ENCODE assay signal across 26 mouse cellular contexts in genomic region chr19:21918113-21918512, GRCm38 (mm10).
A peak's percentile ranks its signal among the peaks of the same experiment; 100 is the strongest.
DNase-seq lines count a peak whose midpoint lies in the region; ATAC-seq and TF ChIP-seq lines count a peak whose summit lies in the region.
"Had no signal": no experiment of that assay in that cellular context is flagged by ENCODE, and none has a peak within 500 bp of the region (broad histone marks: within the 10 kb centered on the region; RNA-seq: fewer than 3 reads in every experiment).

No protein-coding gene starts in this region.

- no peak overlapping the region for H3K4me2 ChIP-seq in forebrain, postnatal 0 days (ENCODE audit: low read depth)
- no peak overlapping the region for H3K4me2 ChIP-seq in heart, embryonic 15.5 days
- H3K4me2 ChIP-seq: embryonic facial prominence, embryonic 15.5 days; forebrain, embryonic 15.5 days; liver, embryonic 13.5 days; midbrain, embryonic 13.5 days; neural tube, embryonic 13.5 days had no signal

- H3K27ac ChIP-seq in forebrain, postnatal 0 days (ENCODE audit: low read depth, low read length), result no peak overlapping the region
- no peak overlapping the region for H3K27ac ChIP-seq in forebrain, embryonic 10.5 days
- H3K27ac ChIP-seq in heart, embryonic 15.5 days, result 0 out of 2 replicates have a peak overlapping the region, but pooled peaks have one; percentile 28
- H3K27ac ChIP-seq in left cerebral cortex, adult 2 months, result no peak overlapping the region
- H3K27ac ChIP-seq: embryonic facial prominence, embryonic 15.5 days; forebrain, embryonic 15.5 days; heart, embryonic 10.5 days; hindbrain, embryonic 10.5 days; liver, embryonic 13.5 days; midbrain, embryonic 13.5 days; neural tube, embryonic 13.5 days had no signal

- no peak overlapping the region for H3K9ac ChIP-seq in forebrain, postnatal 0 days
- H3K9ac ChIP-seq in heart, embryonic 15.5 days, result no peak overlapping the region
- H3K9ac ChIP-seq: embryonic facial prominence, embryonic 15.5 days; forebrain, embryonic 15.5 days; liver, embryonic 13.5 days; midbrain, embryonic 13.5 days; neural tube, embryonic 13.5 days had no signal

- H3K36me3 ChIP-seq in forebrain, postnatal 0 days (ENCODE audit: insufficient read depth), result no peaks in the 10 kb centered on the region
- no peaks in the 10 kb centered on the region for H3K36me3 ChIP-seq in forebrain, embryonic 10.5 days (replicated peaks)
- no peaks in the 10 kb centered on the region for H3K36me3 ChIP-seq in heart, embryonic 15.5 days
- H3K36me3 ChIP-seq: embryonic facial prominence, embryonic 15.5 days; forebrain, embryonic 15.5 days; G1E; heart, embryonic 10.5 days; hindbrain, embryonic 10.5 days; liver, embryonic 13.5 days; midbrain, embryonic 13.5 days; neural tube, embryonic 13.5 days had no signal

- 0 out of 2 replicates have a peak, but pooled peaks have one; percentile 29 for TF ChIP-seq CTCF in forebrain, postnatal 0 days (IDR thresholded peaks at IDR 0.05; ENCODE audit: low read depth)
- TF ChIP-seq CTCF in left cerebral cortex, adult 2 months (IDR thresholded peaks at IDR 0.05), result peak; percentile 28

- no peak for ATAC-seq in forebrain, postnatal 0 days
- ATAC-seq in heart, embryonic 15.5 days (replicated peaks; ENCODE audit: insufficient number of reproducible peaks, insufficient read depth, low FRiP score, low read depth), result no peak
- ATAC-seq: forebrain, embryonic 15.5 days; inflammation-experienced regulatory T-cells, adult 6 months; midbrain, embryonic 13.5 days had no signal

- peak; percentile 17 for DNase-seq in forebrain, postnatal 0 days
- DNase-seq in forebrain, embryonic 10.5 days (ENCODE audit: extremely low spot score, low spot score), result no peak
- DNase-seq in heart, postnatal 25 days (ENCODE audit: low spot score), result no peak
- DNase-seq in left cerebral cortex, adult 2 months (ENCODE audit: extremely low spot score in 1 of 2, low spot score in 2 of 2), result no peak
- DNase-seq in left cerebral cortex, postnatal 14 days (ENCODE audit: low spot score in 2 of 2), result no peak
- peak; percentile 23 for DNase-seq in brain, adult 2 months (ENCODE audit: low read depth, low spot score)
- DNase-seq in frontal cortex, postnatal 14 days (ENCODE audit: low spot score in 2 of 2), result no peak
- DNase-seq: adrenal gland, adult 8-10 months; cerebellum, adult 8-10 months; gastrocnemius, postnatal 36 days; kidney, adult 8-10 months; kidney, postnatal 10 days; liver, embryonic 13.5 days; lung, adult 2 months; lung, postnatal 14 days; right cerebral cortex, postnatal 4 days; thymus, postnatal 14 days had no signal

- H3K4me3 ChIP-seq in forebrain, postnatal 0 days (ENCODE audit: low read depth, low read length), result no peak overlapping the region
- H3K4me3 ChIP-seq in forebrain, embryonic 10.5 days, result no peak overlapping the region
- no peak overlapping the region for H3K4me3 ChIP-seq in heart, embryonic 15.5 days
- no peak overlapping the region for H3K4me3 ChIP-seq in left cerebral cortex, adult 2 months
- H3K4me3 ChIP-seq: embryonic facial prominence, embryonic 15.5 days; forebrain, embryonic 15.5 days; heart, embryonic 10.5 days; hindbrain, embryonic 10.5 days; liver, embryonic 13.5 days; midbrain, embryonic 13.5 days; neural tube, embryonic 13.5 days had no signal

- 76% methylated on average over 4 of the region's 4 CpGs for WGBS in forebrain, postnatal 0 days
- 87% methylated on average over 4 of the region's 4 CpGs for WGBS in forebrain, embryonic 10.5 days
- 78% methylated on average over 4 of the region's 4 CpGs for WGBS in heart, embryonic 15.5 days

- H3K27me3 ChIP-seq in forebrain, postnatal 0 days (ENCODE audit: insufficient read depth, low read length), result no peaks in the 10 kb centered on the region
- no peaks in the 10 kb centered on the region for H3K27me3 ChIP-seq in forebrain, embryonic 10.5 days (ENCODE audit: poor library complexity, severe bottlenecking)
- no peaks in the 10 kb centered on the region for H3K27me3 ChIP-seq in heart, embryonic 15.5 days
- H3K27me3 ChIP-seq: embryonic facial prominence, embryonic 15.5 days; forebrain, embryonic 15.5 days; liver, embryonic 13.5 days; midbrain, embryonic 13.5 days; neural tube, embryonic 13.5 days had no signal

- no peaks in the 10 kb centered on the region for H3K9me3 ChIP-seq in forebrain, postnatal 0 days (ENCODE audit: low read length)
- H3K9me3 ChIP-seq in forebrain, embryonic 10.5 days, result no peaks in the 10 kb centered on the region
- no peaks in the 10 kb centered on the region for H3K9me3 ChIP-seq in heart, embryonic 15.5 days (replicated peaks)
- H3K9me3 ChIP-seq: embryonic facial prominence, embryonic 15.5 days; forebrain, embryonic 15.5 days; G1E; heart, embryonic 10.5 days; hindbrain, embryonic 10.5 days; liver, embryonic 13.5 days; midbrain, embryonic 13.5 days; neural tube, embryonic 13.5 days had no signal

- intact Hi-C loops in heart, postnatal 25 days (cut with DNase I), result no loop called here
- intact Hi-C loops in left cerebral cortex, adult 2 months (cut with DNase I), result no loop called here
- intact Hi-C loops in left cerebral cortex, postnatal 14 days (cut with DNase I), result loop anchor here (5.0 kb wide), 1 partner anchor 384 kb away; no protein-coding TSS in a partner anchor

- H3K4me1 ChIP-seq in forebrain, postnatal 0 days (ENCODE audit: insufficient read depth), result no peaks in the 10 kb centered on the region
- no peaks in the 10 kb centered on the region for H3K4me1 ChIP-seq in forebrain, embryonic 10.5 days
- no peaks in the 10 kb centered on the region for H3K4me1 ChIP-seq in heart, embryonic 15.5 days (replicated peaks)
- H3K4me1 ChIP-seq: forebrain, embryonic 15.5 days; heart, embryonic 10.5 days; liver, embryonic 13.5 days had no signal

Comparison
In these comparisons a context has a peak if more than half of its experiments do, and no peak if none do; other contexts are left out.
1. DNase-seq: peak in forebrain, postnatal 0 days (single experiment) and brain, adult 2 months (single experiment); none in forebrain, embryonic 10.5 days (single experiment), heart, postnatal 25 days (single experiment), left cerebral cortex, adult 2 months (0 of 2), left cerebral cortex, postnatal 14 days (0 of 2) and frontal cortex, postnatal 14 days (0 of 2).